Mouse (Mus musculus) ES-E14 (cell line): ENCODE measurements around the gene Ahcyl2. TPM values are rescaled to one million over a fixed set of nuclear protein-coding genes. Genes with fewer than 3 reads are reported as not detected.

Source experiments
- DNase-seq: peaks from one replicate; pipeline ENCODE4 v3.0.0-alpha.2; 2013; ENCODE audit warnings: low read depth, low spot score
- H3K27ac ChIP-seq: 2 replicates; pipeline ENCODE4 v1.5.1; 2012; ENCODE audit warnings: low read depth, mild to moderate bottlenecking, low read length, moderate library complexity, mixed read lengths; ENCODE audit not compliant: poor library complexity, insufficient read depth, severe bottlenecking
- H3K36me3 ChIP-seq: 2 replicates; pipeline ENCODE4 v1.6.1; 2012; ENCODE audit warnings: mild to moderate bottlenecking, low read length, moderate library complexity, mixed read lengths; ENCODE audit not compliant: control insufficient read depth, poor library complexity, insufficient read depth, severe bottlenecking
- H3K4me1 ChIP-seq, 2 experiments: fragments of 150-350 bp in 1 of 2; sonication (generic) in 1 of 2; 2 replicates each; pipeline ENCODE4 v1.6.1; 2012; ENCODE audit warnings: low read length in 2 of 2, mild to moderate bottlenecking in 1 of 2, mixed read lengths in 1 of 2; ENCODE audit not compliant: control insufficient read depth in 2 of 2, insufficient read depth in 2 of 2, poor library complexity in 1 of 2
- H3K4me3 ChIP-seq, 2 experiments: fragments of 150-350 bp in 1 of 2; sonication (generic) in 1 of 2; 2 replicates each; pipeline ENCODE4 v1.5.1; 2012; ENCODE audit warnings: low read length in 2 of 2, low read depth in 1 of 2, mild to moderate bottlenecking in 1 of 2, mixed read lengths in 1 of 2; ENCODE audit not compliant: insufficient read depth in 1 of 2, poor library complexity in 1 of 2, severe bottlenecking in 1 of 2
- H3K9ac ChIP-seq: 2 replicates; pipeline ENCODE4 v1.6.1; 2012; ENCODE audit warnings: low read depth, mild to moderate bottlenecking, low read length, mixed read lengths; ENCODE audit not compliant: poor library complexity, insufficient read depth, severe bottlenecking
- H3K9me3 ChIP-seq: fragments of 150-350 bp; sonication (generic); 2 replicates; pipeline ENCODE4 v1.6.1; 2012; ENCODE audit warnings: low read depth, mild to moderate bottlenecking, low read length; ENCODE audit not compliant: control insufficient read depth, insufficient read depth
- CHD2 ChIP-seq: IDR thresholded peaks from 2 replicates; pipeline ENCODE4 v1.6.1; 2014; ENCODE audit warnings: mild to moderate bottlenecking, low read depth, low read length, inconsistent platforms
- HCFC1 ChIP-seq: IDR thresholded peaks from 2 replicates; pipeline ENCODE4 v1.6.1; 2012; ENCODE audit warnings: low read length, inconsistent platforms, borderline replicate concordance; ENCODE audit not compliant: insufficient read depth
- MAFK ChIP-seq: IDR thresholded peaks from 2 replicates; pipeline ENCODE4 v1.6.1; 2014; ENCODE audit warnings: mild to moderate bottlenecking, low read depth, low read length, inconsistent platforms; ENCODE audit not compliant: insufficient read depth
- ZC3H11A ChIP-seq: IDR thresholded peaks from 2 replicates; pipeline ENCODE4 v1.6.1; 2012; ENCODE audit warnings: low read depth, mild to moderate bottlenecking, inconsistent platforms, low read length, borderline replicate concordance
- ZNF384 ChIP-seq: IDR thresholded peaks from 2 replicates; pipeline ENCODE4 v1.6.1; 2012; ENCODE audit warnings: low read depth, low read length, inconsistent platforms
- in situ Hi-C, 2 experiments: fragments of 600-800 bp; cut with MboI; formaldehyde crosslinking; loops; one replicate each; pipeline ENCODE4 v1.15.1; 2025; ENCODE audit warnings: low sequenced_read_pairs in 2 of 2, inconsistent platforms in 1 of 2; ENCODE audit not compliant: unreplicated experiment in 2 of 2
- total RNA-seq: library from RNA; depleted of rRNA; stranded (reverse); fragments of 300-350 nt; gene quantifications from 2 replicates; pipeline ENCODE4 v1.2.3, GENCODE M21; 2012

Ahcyl2 gene
- total RNA-seq, 1 experiment: 17.5 TPM

DNA sequence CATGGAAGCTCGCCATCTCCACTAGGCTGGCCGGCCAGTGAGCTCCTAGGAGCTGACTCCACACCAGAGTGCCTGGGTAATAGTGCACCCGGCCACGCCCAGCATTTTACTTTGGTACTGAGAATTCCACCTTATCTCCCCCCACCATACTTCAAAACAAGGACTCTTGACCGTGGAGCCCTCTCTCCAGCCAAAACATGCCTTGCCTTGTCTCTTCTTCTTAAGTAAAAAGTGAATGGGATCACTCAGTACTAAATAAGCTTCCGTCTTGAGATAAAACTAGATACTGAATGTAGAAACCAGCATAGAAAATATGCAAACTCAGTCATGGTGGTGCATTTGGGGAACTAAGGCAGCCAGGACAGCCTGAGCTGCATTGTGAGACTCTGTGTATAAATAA, 90.8 kb downstream of the Ahcyl2 start:
- peaks cover 0 to 3% of the 10 kb centered on the region in 2 experiments; a peak in 1 of 4 replicates for H3K4me1 ChIP-seq
- in situ Hi-C loops: no loop called here
- no peak overlapping the region for H3K4me3 ChIP-seq
- no peak for DNase-seq
- no peaks in the 10 kb centered on the region for H3K9me3 ChIP-seq
- H3K36me3 ChIP-seq: no peaks in the 10 kb centered on the region
- H3K9ac ChIP-seq: no peak overlapping the region
- H3K27ac ChIP-seq: no peak overlapping the region
- TF ChIP-seq MAFK (no peak), ZNF384 (no peak)

DNA sequence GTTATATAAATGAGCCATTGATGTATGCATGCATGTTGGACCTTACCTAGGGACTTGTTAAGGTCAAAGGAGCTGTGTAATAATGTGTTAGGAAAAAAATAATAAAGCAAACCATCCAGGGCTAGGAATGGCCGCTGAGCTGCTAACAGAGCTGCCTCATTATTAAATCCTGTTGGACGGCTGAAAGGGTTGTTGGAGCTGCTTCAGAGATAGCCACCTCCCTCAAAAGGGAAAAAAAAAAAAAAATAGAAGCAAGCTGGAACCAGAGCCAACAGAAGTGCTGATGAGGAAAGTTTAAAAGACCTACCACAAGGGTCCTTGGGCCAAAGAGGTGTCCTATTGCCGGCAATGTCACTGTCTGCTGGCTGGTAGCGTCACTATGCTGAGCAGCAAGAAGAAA, 91.5 kb downstream of the Ahcyl2 start:
- no peak for DNase-seq
- in situ Hi-C loops: no loop called here

DNA sequence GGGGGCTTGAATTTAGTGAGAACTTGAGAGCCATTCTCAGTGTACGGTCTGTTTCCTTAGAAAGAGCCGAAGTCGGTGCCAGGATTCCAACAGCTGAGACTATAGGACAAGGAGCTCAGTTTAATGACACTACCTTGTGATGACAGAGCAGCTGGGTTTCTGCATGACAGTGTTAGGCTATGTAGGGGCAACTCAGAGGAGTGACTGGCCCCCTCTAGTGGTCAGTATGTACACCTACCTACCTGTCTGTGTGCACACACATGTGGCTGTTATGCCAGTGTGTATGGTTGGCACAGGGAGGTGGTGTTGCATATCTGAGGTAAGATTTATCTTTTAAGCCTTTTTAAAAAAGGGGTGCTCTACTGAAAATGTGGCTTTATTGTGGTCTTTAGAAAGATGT, 92.4 kb downstream of the Ahcyl2 start:
- Histone ChIP-seq H3K27ac (no peak overlapping the region), H3K9ac (no peak overlapping the region), H3K36me3 (no peaks in the 10 kb centered on the region), H3K4me1 (peaks cover 0 to 2% of the 10 kb centered on the region in 2 experiments; a peak in 1 of 4 replicates), H3K9me3 (no peaks in the 10 kb centered on the region), H3K4me3 (no peak overlapping the region)
- DNase-seq: peak; percentile 54
- no peak for TF ChIP-seq HCFC1
- TF ChIP-seq MAFK: no peak
- no peak for TF ChIP-seq ZC3H11A
- no peak for TF ChIP-seq CHD2
- no peak for TF ChIP-seq ZNF384
- in situ Hi-C loops: no loop called here

More for the DNA sequence above, 91.5 kb downstream of the Ahcyl2 start:
- Histone ChIP-seq H3K4me1 (peaks cover 0 to 2% of the 10 kb centered on the region in 2 experiments; a peak in 1 of 4 replicates), H3K9me3 (no peaks in the 10 kb centered on the region), H3K9ac (no peak overlapping the region), H3K27ac (no peak overlapping the region), H3K36me3 (no peaks in the 10 kb centered on the region), H3K4me3 (no peak overlapping the region)
- no peak for TF ChIP-seq ZC3H11A
- no peak for TF ChIP-seq CHD2
- no peak for TF ChIP-seq ZNF384
- no peak for TF ChIP-seq MAFK
- TF ChIP-seq HCFC1: no peak

DNA sequence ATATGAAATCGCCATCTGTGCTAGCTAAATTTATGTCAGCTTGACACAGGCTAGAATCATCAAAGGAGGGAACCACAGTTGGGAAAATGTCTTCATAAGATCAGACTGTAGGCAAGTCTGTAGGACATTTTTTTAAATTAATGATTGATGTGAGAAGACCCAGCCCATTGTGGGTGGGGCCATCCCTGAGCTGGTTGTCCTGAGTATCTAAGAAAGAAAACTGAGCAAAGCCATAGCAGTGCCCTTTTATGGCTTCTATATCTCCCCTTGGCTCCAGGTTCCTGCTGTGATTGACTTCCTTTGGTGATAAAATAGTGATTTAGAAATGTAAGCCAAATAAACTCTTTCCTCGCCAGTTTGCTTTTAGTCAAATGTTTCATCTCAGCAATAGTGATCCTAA, 97.1 kb downstream of the Ahcyl2 start:
- H3K36me3 ChIP-seq: no peaks in the 10 kb centered on the region
- DNase-seq: no peak
- in situ Hi-C loops: no loop called here
- TF ChIP-seq CHD2 (no peak), ZNF384 (no peak), MAFK (no peak), ZC3H11A (no peak), HCFC1 (no peak)
- no peaks in the 10 kb centered on the region for H3K9me3 ChIP-seq
- H3K9ac ChIP-seq: no peak overlapping the region
- H3K4me3 ChIP-seq: no peak overlapping the region
- H3K27ac ChIP-seq: no peak overlapping the region
- no peaks in the 10 kb centered on the region for H3K4me1 ChIP-seq
